Mouse (Mus musculus) embryonic facial prominence, embryonic 13.5 days (tissue): Measurements from ENCODE around the gene Vmp1. TPM values are rescaled to one million over a fixed set of nuclear protein-coding genes. Genes with fewer than 3 reads are reported as not detected.

ENCODE experiments used
- ATAC-seq: fragments of 200-750 bp; cut with Nextera tagmentation; 2 replicates; pipeline ENCODE4 v1.8.0; 2017; ENCODE audit warnings: low read depth; ENCODE audit not compliant: insufficient number of reproducible peaks, insufficient read depth, low FRiP score, low TSS enrichment
- H3K27ac ChIP-seq: fragments of 300-500 bp; sonication (generic); 2 replicates; pipeline ENCODE4 v1.5.1; 2015; ENCODE audit warnings: moderate library complexity, mild to moderate bottlenecking, inconsistent platforms
- H3K27me3 ChIP-seq: fragments of 300-500 bp; sonication (generic); 2 replicates; pipeline ENCODE4 v1.6.1; 2015; ENCODE audit warnings: mild to moderate bottlenecking, inconsistent platforms
- H3K36me3 ChIP-seq: fragments of 300-500 bp; sonication (generic); 2 replicates; pipeline ENCODE4 v1.6.1; 2015; ENCODE audit warnings: mild to moderate bottlenecking, inconsistent platforms
- H3K4me1 ChIP-seq: fragments of 300-500 bp; sonication (generic); 2 replicates; pipeline ENCODE4 v1.6.1; 2015; ENCODE audit warnings: inconsistent platforms
- H3K4me2 ChIP-seq: fragments of 300-500 bp; sonication (generic); 2 replicates; pipeline ENCODE4 v1.6.1; 2015; ENCODE audit warnings: moderate library complexity, mild to moderate bottlenecking, inconsistent platforms
- H3K4me3 ChIP-seq: fragments of 300-500 bp; sonication (generic); 2 replicates; pipeline ENCODE4 v1.5.1; 2015; ENCODE audit warnings: mild to moderate bottlenecking, inconsistent platforms
- H3K9ac ChIP-seq: fragments of 300-500 bp; sonication (generic); 2 replicates; pipeline ENCODE4 v1.6.1; 2015; ENCODE audit warnings: mild to moderate bottlenecking, inconsistent platforms
- H3K9me3 ChIP-seq: fragments of 300-500 bp; sonication (generic); 2 replicates; pipeline ENCODE4 v1.6.1; 2016; ENCODE audit warnings: inconsistent platforms
- WGBS: fragments of 180-500 bp; shearing (Covaris S2); methylation state at CpG from one replicate; pipeline ENCODE4 v1.1.7; 2015; ENCODE audit warnings: mixed read lengths; 5-methylcytosine and 5-hydroxymethylcytosine counted together
- polyA plus RNA-seq: library from polyadenylated mRNA; unstranded; fragments of >200 nt; fragmentation: Nextera tagmentation; extraction: Ambion mirVana; gene quantifications from 2 replicates; pipeline ENCODE4 v1.2.1, GENCODE M21; 2015

The Vmp1 gene
- polyA plus RNA-seq, 1 experiment from 2014 or later = 86.1 TPM

GRCm38 (mm10) chr11:86626714-86627113 lies 56.9 kb downstream of the Vmp1 start:
- H3K36me3 ChIP-seq = peaks cover 7% of the 10 kb centered on the region; the same call in 1 of the 2 replicates
- no peaks in the 10 kb centered on the region for H3K27me3 ChIP-seq
- no peak overlapping the region for H3K4me2 ChIP-seq
- peaks cover 22% of the 10 kb centered on the region for H3K4me1 ChIP-seq
- H3K4me3 ChIP-seq = no peak overlapping the region
- H3K27ac ChIP-seq = no peak overlapping the region
- H3K9me3 ChIP-seq = no peaks in the 10 kb centered on the region
- WGBS = 96% methylated on average over 4 of the region's 4 CpGs
- ATAC-seq = no peak
- H3K9ac ChIP-seq = no peak overlapping the region

DNA sequence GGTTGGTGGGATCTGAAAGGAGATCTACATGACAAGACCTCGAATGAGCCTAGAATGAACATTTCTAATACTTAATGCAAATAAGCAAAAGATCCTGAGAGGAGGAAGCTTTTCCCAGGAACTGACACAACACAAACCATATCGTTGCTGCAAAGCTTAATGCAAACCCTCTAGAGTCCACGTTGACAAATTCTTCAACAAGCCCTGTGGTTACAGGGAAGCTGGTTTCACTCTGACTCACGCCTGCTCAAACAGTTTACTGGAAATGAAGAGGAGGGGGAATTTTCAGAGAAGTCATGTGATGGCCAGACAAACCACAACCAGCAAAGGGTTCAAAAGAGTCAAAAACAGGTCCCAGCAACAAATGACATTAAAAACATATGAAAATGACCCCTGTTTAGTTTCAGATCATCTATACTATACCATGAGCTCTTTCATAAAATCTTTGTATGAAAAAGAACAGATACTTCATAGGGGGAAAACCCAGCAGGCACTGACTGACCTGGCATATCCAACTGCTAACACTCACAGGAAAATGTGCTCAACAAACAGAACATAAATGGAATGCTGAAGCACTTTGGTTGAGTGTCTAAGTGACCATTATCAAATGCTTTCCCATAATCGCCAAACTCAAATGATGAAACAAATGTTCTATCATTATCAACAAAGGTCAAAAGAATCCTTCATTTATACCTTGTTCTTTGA lies 59.2 kb downstream of the Vmp1 start:
- Histone ChIP-seq H3K27ac (peak overlapping the region; percentile 33; the same call in 1 of the 2 replicates), H3K4me1 (peaks cover 22% of the 10 kb centered on the region), H3K9me3 (no peaks in the 10 kb centered on the region), H3K36me3 (no peaks in the 10 kb centered on the region), H3K4me3 (no peak overlapping the region), H3K27me3 (no peaks in the 10 kb centered on the region), H3K9ac (no peak overlapping the region), H3K4me2 (no peak overlapping the region)
- WGBS = 46% methylated on average over 5 of the region's 5 CpGs
- ATAC-seq = no peak

- H3K9ac ChIP-seq = no peak overlapping the region
- H3K27ac ChIP-seq = peak overlapping the region; percentile 33; the same call in 1 of the 2 replicates
- 82% methylated on average over 1 of the region's 1 CpGs for WGBS
- no peak overlapping the region for H3K4me2 ChIP-seq
- H3K4me3 ChIP-seq = no peak overlapping the region
- H3K36me3 ChIP-seq = no peaks in the 10 kb centered on the region
- ATAC-seq = no peak
- no peaks in the 10 kb centered on the region for H3K27me3 ChIP-seq
- H3K9me3 ChIP-seq = no peaks in the 10 kb centered on the region
- peaks cover 19% of the 10 kb centered on the region for H3K4me1 ChIP-seq
Observed at GRCm38 (mm10) chr11:86623402-86624010, 60.1 kb downstream of the Vmp1 start.

- H3K4me3 ChIP-seq = no peak overlapping the region
- H3K4me2 ChIP-seq = no peak overlapping the region
- H3K27me3 ChIP-seq = no peaks in the 10 kb centered on the region
- no peaks in the 10 kb centered on the region for H3K9me3 ChIP-seq
- no peak overlapping the region for H3K9ac ChIP-seq
- no peak overlapping the region for H3K27ac ChIP-seq
- 42% methylated on average over 1 of the region's 1 CpGs for WGBS
- no peaks in the 10 kb centered on the region for H3K36me3 ChIP-seq
- peaks cover 18% of the 10 kb centered on the region for H3K4me1 ChIP-seq
- no peak for ATAC-seq
Observed at GRCm38 (mm10) chr11:86622191-86622912, 61.3 kb downstream of the Vmp1 start.

GRCm38 (mm10) chr11:86621139-86621538 lies 62.5 kb downstream of the Vmp1 start:
- Histone ChIP-seq H3K27me3 (no peaks in the 10 kb centered on the region), H3K4me2 (no peak overlapping the region), H3K9ac (no peak overlapping the region), H3K9me3 (no peaks in the 10 kb centered on the region), H3K4me1 (peaks cover 18% of the 10 kb centered on the region), H3K4me3 (no peak overlapping the region), H3K27ac (no peak overlapping the region), H3K36me3 (no peaks in the 10 kb centered on the region)
- ATAC-seq = no peak
- WGBS = 93% methylated on average over 13 of the region's 13 CpGs

GRCm38 (mm10) chr11:86618548-86619335 lies 64.9 kb downstream of the Vmp1 start:
- ATAC-seq = no peak
- H3K4me1 ChIP-seq = peaks cover 11% of the 10 kb centered on the region
- H3K27ac ChIP-seq = no peak overlapping the region
- no peaks in the 10 kb centered on the region for H3K36me3 ChIP-seq
- H3K27me3 ChIP-seq = no peaks in the 10 kb centered on the region
- H3K9ac ChIP-seq = no peak overlapping the region
- no peak overlapping the region for H3K4me2 ChIP-seq
- WGBS = 92% methylated on average over 2 of the region's 2 CpGs
- H3K9me3 ChIP-seq = no peaks in the 10 kb centered on the region
- no peak overlapping the region for H3K4me3 ChIP-seq

DNA sequence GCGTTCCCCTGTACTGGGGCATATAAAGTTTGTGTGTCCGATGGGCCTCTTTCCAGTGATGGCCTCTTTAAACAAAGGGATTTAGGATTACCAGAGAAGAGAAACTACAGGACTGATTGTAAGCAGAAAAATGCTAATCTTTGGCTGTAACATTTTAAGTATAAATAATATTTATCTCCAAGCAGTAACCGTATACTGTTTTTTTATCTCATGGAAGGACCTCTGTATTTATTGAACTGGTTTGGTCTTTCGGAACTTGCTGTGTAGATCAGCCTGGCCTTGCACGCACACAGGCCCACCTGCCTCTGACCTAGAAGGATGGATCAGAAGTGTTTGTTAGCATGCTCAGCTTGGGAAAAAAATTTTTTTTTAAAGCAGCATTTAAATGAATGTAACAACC lies 69.0 kb downstream of the Vmp1 start:
- WGBS = 88% methylated on average over 5 of the region's 5 CpGs
- Histone ChIP-seq H3K27me3 (no peaks in the 10 kb centered on the region), H3K27ac (no peak overlapping the region), H3K4me1 (no peaks in the 10 kb centered on the region), H3K4me3 (no peak overlapping the region), H3K9me3 (no peaks in the 10 kb centered on the region), H3K9ac (no peak overlapping the region), H3K36me3 (peaks cover 5% of the 10 kb centered on the region; the same call in 1 of the 2 replicates), H3K4me2 (no peak overlapping the region)
- no peak for ATAC-seq

DNA sequence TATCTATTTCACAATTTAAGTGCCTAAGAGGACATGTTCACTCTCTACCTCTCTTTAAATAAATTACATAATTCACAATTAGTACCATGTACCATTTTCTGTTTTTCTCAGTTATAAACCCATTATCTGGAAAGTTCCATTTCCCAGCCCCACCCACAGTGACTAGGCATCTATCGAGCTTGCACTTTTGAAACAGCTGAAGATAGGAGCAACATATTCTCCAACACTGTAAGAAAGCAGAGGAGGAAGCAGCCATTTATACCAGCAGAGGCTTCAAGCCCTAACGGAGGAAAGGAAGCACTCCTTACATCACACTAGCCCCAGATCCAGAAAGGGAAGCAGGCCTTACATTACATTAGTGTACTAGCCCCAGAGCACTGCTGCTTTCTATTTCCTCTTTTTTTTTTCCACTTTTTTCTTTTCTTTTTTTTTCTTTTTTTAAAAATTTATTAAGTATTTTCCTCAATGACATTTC lies 69.5 kb downstream of the Vmp1 start:
- H3K27ac ChIP-seq = no peak overlapping the region
- H3K36me3 ChIP-seq = peaks cover 5% of the 10 kb centered on the region; the same call in 1 of the 2 replicates
- no peak overlapping the region for H3K4me3 ChIP-seq
- WGBS = 63% methylated on average over 2 of the region's 2 CpGs
- no peaks in the 10 kb centered on the region for H3K9me3 ChIP-seq
- no peaks in the 10 kb centered on the region for H3K27me3 ChIP-seq
- H3K4me2 ChIP-seq = no peak overlapping the region
- no peak for ATAC-seq
- no peaks in the 10 kb centered on the region for H3K4me1 ChIP-seq
- H3K9ac ChIP-seq = no peak overlapping the region

GRCm38 (mm10) chr11:86611991-86612390 lies 71.6 kb downstream of the Vmp1 start:
- Histone ChIP-seq H3K4me2 (no peak overlapping the region), H3K27me3 (no peaks in the 10 kb centered on the region), H3K36me3 (peaks cover 5% of the 10 kb centered on the region; the same call in 1 of the 2 replicates), H3K4me1 (no peaks in the 10 kb centered on the region), H3K9ac (no peak overlapping the region), H3K9me3 (no peaks in the 10 kb centered on the region), H3K4me3 (no peak overlapping the region), H3K27ac (no peak overlapping the region)
- ATAC-seq = no peak
- 93% methylated on average over 1 of the region's 1 CpGs for WGBS

DNA sequence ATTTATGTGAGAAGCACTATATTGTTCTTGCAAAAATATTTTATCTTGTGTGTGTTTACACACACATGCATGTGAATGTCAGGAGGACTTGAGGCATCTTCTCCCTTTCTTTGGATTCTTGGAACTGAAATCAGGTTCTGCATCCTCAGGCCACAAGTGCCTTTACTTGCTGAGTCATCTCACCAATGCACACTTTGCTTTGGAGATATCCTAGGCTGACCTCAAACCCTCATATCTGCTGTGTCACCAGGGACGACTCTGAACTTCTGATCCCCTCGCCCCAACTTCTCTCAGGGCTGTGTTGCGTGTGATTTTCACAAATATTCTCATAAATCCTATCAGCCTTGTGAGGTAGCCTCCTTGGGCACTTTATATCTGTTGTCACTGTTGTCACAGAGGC lies 73.4 kb downstream of the Vmp1 start:
- H3K4me2 ChIP-seq = no peak overlapping the region
- no peaks in the 10 kb centered on the region for H3K4me1 ChIP-seq
- ATAC-seq = no peak
- no peaks in the 10 kb centered on the region for H3K9me3 ChIP-seq
- H3K27me3 ChIP-seq = no peaks in the 10 kb centered on the region
- no peak overlapping the region for H3K27ac ChIP-seq
- peaks cover 15% of the 10 kb centered on the region for H3K36me3 ChIP-seq
- H3K4me3 ChIP-seq = no peak overlapping the region
- 91% methylated on average over 3 of the region's 3 CpGs for WGBS
- H3K9ac ChIP-seq = no peak overlapping the region

DNA sequence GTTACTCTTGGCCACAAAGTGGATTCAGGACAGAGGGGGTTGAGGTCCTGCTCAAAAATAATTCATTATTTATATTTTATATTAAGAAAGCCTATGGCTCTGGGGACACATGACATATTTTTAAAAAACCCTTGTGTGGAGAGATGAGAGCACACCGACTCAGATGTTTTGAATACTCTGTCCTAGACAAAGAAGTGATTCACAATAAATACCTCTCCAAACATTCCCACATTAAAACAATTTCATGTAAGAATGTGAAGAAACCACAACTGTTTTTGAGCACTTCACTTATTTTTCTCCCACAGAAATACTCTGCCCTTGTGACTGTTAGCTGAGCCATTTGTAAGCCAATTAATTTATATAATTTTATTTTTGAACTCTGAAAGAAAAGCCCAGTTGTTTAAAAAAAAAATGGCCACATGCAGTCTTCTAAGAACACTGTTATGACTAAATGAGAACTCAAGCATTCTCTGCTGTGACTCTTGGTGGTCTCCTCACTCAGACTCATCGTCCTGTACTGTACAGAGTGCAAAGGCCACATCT lies 75.8 kb downstream of the Vmp1 start:
- H3K4me3 ChIP-seq = no peak overlapping the region
- H3K9ac ChIP-seq = no peak overlapping the region
- H3K9me3 ChIP-seq = no peaks in the 10 kb centered on the region
- peaks cover 15% of the 10 kb centered on the region for H3K36me3 ChIP-seq
- H3K27ac ChIP-seq = no peak overlapping the region
- H3K4me1 ChIP-seq = no peaks in the 10 kb centered on the region
- WGBS = 62% methylated on average over 2 of the region's 2 CpGs
- ATAC-seq = no peak
- H3K4me2 ChIP-seq = no peak overlapping the region
- H3K27me3 ChIP-seq = no peaks in the 10 kb centered on the region
